Mouse (Mus musculus) megakaryocyte, embryonic 14.5 days (primary cell): ENCODE measurements at regions not wholly inside any gene's neighbourhood (a gene's known extent, or its start where the extent isn't known, plus 50 kb on each side); places are given as distances from the start of the nearest gene placed in this dataset.

Experiments
- FLI1 ChIP-seq: IDR thresholded peaks from 2 replicates; pipeline ENCODE4 v1.6.1; 2012; ENCODE audit warnings: low read length, inconsistent platforms, mixed read lengths
- GATA1 ChIP-seq: IDR thresholded peaks from 3 replicates; pipeline ENCODE4 v1.6.1; 2012; ENCODE audit warnings: mixed read lengths, low read length, inconsistent platforms, borderline replicate concordance

DNA sequence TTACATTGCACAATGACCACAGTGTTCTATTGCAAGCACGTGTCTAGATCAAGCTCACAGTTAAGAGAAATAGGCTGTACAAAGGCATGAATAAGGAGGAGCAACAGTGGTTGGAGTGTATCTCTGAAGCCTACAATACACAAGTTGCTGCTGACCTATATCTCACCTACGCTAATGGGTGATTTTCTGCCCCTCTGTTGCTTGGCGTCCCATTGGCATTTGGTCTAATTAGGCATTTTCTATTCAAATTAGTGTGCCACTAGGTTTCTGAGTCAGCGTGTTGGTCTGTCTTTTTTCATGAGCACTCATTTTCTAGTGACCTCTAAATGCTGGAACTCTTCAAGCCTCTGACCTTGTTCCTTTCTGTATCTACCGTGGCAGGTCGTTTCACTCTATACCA is 98.9 kb upstream of the Slc24a2 start:
- no peak for TF ChIP-seq GATA1
- TF ChIP-seq FLI1 = no peak
